Mouse (Mus musculus) midbrain, embryonic 16.5 days (tissue): ENCODE results near the gene Uqcrc2. TPM values are rescaled to one million over a fixed set of nuclear protein-coding genes. Genes with fewer than 3 reads are reported as not detected.

ENCODE experiments used
- ATAC-seq: fragments of 200-750 bp; cut with Nextera tagmentation; 2 replicates; pipeline ENCODE4 v1.8.0; 2017; ENCODE audit warnings: moderate TSS enrichment
- H3K27ac ChIP-seq: fragments of 300-500 bp; sonication (generic); 2 replicates; pipeline ENCODE4 v1.5.1; 2014; ENCODE audit warnings: mild to moderate bottlenecking, low read length, mixed read lengths
- H3K27me3 ChIP-seq: fragments of 300-500 bp; sonication (generic); 2 replicates; pipeline ENCODE4 v1.6.1; 2014; ENCODE audit warnings: low read depth, low read length, mixed read lengths; ENCODE audit not compliant: control insufficient read depth, insufficient read depth
- H3K36me3 ChIP-seq: fragments of 300-500 bp; sonication (generic); 2 replicates; pipeline ENCODE4 v1.6.1; 2014; ENCODE audit warnings: mild to moderate bottlenecking, low read length, moderate library complexity, mixed read lengths; ENCODE audit not compliant: control insufficient read depth, insufficient read depth
- H3K4me1 ChIP-seq: fragments of 300-500 bp; sonication (generic); 2 replicates; pipeline ENCODE4 v1.6.1; 2014; ENCODE audit warnings: mild to moderate bottlenecking, low read length, mixed read lengths; ENCODE audit not compliant: control insufficient read depth, insufficient read depth
- H3K4me2 ChIP-seq: fragments of 300-500 bp; sonication (generic); 2 replicates; pipeline ENCODE4 v1.6.1; 2014; ENCODE audit warnings: mild to moderate bottlenecking, low read length, mixed read lengths
- H3K4me3 ChIP-seq: fragments of 300-500 bp; sonication (generic); 2 replicates; pipeline ENCODE4 v1.5.1; 2014; ENCODE audit warnings: low read depth, mild to moderate bottlenecking, low read length, moderate library complexity, mixed read lengths
- H3K9ac ChIP-seq: fragments of 300-500 bp; sonication (generic); 2 replicates; pipeline ENCODE4 v1.6.1; 2014; ENCODE audit warnings: low read depth, low read length, mixed read lengths
- H3K9me3 ChIP-seq: fragments of 300-500 bp; sonication (generic); replicated peaks from 2 replicates; pipeline ENCODE4 v1.6.1; 2014; ENCODE audit warnings: mild to moderate bottlenecking, low read length, mixed read lengths; ENCODE audit not compliant: control insufficient read depth, poor library complexity, severe bottlenecking
- WGBS: fragments of 180-500 bp; shearing (Covaris S2); extraction: QIAGEN DNeasy Blood & Tissue Kit; methylation state at CpG from one replicate; pipeline ENCODE4 v1.1.7; 2014; 5-methylcytosine and 5-hydroxymethylcytosine counted together
- polyA plus RNA-seq: library from polyadenylated mRNA; unstranded; fragments of >200 nt; fragmentation: Nextera tagmentation; extraction: Ambion mirVana; gene quantifications from 2 replicates; pipeline ENCODE4 v1.2.1, GENCODE M21; 2015

Gene Uqcrc2
- polyA plus RNA-seq: 222 and 235 TPM in 2 replicates

- peaks cover 16% of the 10 kb centered on the region for H3K4me1 ChIP-seq
- H3K27me3 ChIP-seq: no peaks in the 10 kb centered on the region
- ATAC-seq: peak; percentile 100
- H3K4me2 ChIP-seq: peak within 1 kb of the TSS; percentile 78
- H3K4me3 ChIP-seq: peak within 1 kb of the TSS; percentile 75
- WGBS: under 1% methylated on average over 45 of the region's 45 CpGs
- peak within 1 kb of the TSS; percentile 89 for H3K27ac ChIP-seq
- no peaks in the 10 kb centered on the region for H3K9me3 ChIP-seq
- peak within 1 kb of the TSS; percentile 90 for H3K9ac ChIP-seq
- peaks cover 3% of the 10 kb centered on the region; the same call in 1 of the 2 replicates for H3K36me3 ChIP-seq
Measured at GRCm38 (mm10) chr7:120634711-120635361, at the start of gene Uqcrc2. Uqcrc2 (plus strand) TSS chr7:120635176.

DNA sequence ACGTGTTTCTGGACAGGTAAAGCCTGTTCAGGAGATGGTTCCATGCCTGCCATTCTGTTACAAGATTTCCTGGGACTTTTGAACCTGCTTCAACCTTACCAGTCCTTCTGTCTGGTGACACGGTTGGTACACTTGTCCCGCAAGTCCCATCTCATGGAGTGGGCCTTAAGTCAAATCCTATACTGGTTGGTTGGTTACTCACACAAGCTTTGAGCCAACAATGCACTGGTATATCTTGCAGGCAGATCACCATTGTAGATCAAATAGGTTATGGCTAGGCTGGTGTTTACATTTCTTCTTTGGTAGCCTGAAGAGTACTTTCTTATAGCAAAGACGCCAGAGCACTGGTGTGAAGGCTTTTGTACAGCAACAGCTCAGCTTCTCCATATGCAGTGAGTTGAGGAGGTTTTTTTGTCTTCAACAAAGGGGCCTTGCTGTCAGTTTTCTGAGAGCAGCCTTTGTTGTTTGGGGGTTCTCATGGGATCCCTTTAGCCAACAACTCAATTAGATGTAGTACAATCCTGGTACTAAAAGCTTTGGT, 37.7 kb upstream of the Uqcrc2 start:
- peaks cover 6% of the 10 kb centered on the region; the same call in 1 of the 2 replicates for H3K4me1 ChIP-seq
- H3K27ac ChIP-seq: peak overlapping the region; percentile 79
- peak overlapping the region; percentile 77 for H3K4me2 ChIP-seq
- no peaks in the 10 kb centered on the region; the same call in 1 of the 2 replicates for H3K27me3 ChIP-seq
- peak; percentile 52 for ATAC-seq
- peak overlapping the region; percentile 47 for H3K4me3 ChIP-seq
- H3K36me3 ChIP-seq: no peaks in the 10 kb centered on the region
- peak overlapping the region; percentile 78 for H3K9ac ChIP-seq
- 67% methylated on average over 4 of the region's 4 CpGs for WGBS
- no peaks in the 10 kb centered on the region for H3K9me3 ChIP-seq

DNA sequence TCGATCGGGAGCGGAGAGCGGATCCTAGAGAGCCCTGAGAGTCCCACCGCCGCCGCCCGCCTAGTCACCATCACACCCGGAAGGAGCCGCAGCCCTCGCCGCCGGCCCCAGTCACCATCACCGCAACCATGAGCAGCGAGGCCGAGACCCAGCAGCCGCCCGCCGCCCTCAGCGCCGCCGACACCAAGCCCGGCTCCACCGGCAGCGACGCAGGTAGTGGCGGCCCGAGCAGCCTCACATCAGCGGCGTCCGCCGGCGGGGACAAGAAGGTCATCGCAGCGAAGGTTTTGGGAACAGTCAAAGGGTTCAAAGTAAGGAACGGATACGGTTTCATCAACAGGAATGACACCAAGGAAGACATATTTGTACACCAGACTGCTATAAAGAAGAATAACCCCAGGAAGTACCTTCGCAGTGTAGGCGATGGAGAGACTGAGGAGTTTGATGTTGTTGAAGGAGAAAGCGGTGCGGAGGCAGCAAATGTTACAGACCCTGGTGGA, 37.2 kb upstream of the Uqcrc2 start:
- Histone ChIP-seq H3K9me3 (no peaks in the 10 kb centered on the region), H3K4me3 (peak overlapping the region; percentile 47), H3K4me1 (peaks cover 6% of the 10 kb centered on the region; the same call in 1 of the 2 replicates), H3K27me3 (no peaks in the 10 kb centered on the region; the same call in 1 of the 2 replicates), H3K27ac (peak overlapping the region; percentile 79), H3K9ac (peak overlapping the region; percentile 78), H3K4me2 (peak overlapping the region; percentile 77), H3K36me3 (no peaks in the 10 kb centered on the region)
- WGBS: 4% methylated on average over 41 of the region's 41 CpGs
- ATAC-seq: peak; percentile 87

- Histone ChIP-seq H3K9ac (no peak overlapping the region), H3K36me3 (no peaks in the 10 kb centered on the region), H3K27me3 (no peaks in the 10 kb centered on the region; the same call in 1 of the 2 replicates), H3K4me3 (peak overlapping the region; percentile 47), H3K4me2 (peak overlapping the region; percentile 77), H3K27ac (no peak overlapping the region), H3K9me3 (no peaks in the 10 kb centered on the region), H3K4me1 (peaks cover 6% of the 10 kb centered on the region; the same call in 1 of the 2 replicates)
- ATAC-seq: no peak
- WGBS: 79% methylated on average over 7 of the region's 7 CpGs
Measured at GRCm38 (mm10) chr7:120598355-120598754, 36.6 kb upstream of the Uqcrc2 start.

DNA sequence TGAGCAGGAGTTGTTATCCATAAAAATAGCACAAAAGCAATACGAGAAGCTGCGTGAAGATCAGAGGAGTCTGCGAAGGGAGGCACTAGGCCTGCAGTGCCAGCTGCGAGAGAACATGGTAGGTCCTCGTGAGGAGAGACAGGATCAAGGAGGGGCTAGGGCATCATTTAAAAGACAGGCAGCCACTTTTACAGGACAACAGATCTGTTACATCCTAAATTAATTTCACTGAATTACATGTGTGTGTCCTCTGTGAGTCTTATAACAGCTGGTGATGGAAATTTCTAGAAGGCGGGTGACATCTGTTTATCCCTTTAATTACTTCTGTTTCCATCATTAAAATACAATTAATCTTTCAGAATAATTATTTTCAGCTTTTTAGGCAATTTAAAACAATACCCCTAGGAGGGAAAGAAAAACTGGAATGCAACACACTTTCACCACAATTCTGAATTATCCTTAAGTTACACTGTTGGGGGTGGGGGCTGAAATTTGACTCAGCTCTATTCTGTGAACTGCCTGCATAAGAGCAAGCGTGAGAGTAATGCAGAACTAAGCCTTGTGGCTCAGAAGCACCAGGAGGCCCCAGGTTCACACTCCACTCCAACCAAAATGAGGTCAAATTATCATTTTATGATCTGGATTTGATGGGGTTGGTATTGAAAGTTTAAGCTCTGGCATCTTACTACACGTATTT, 14.8 kb upstream of the Uqcrc2 start:
- no peaks in the 10 kb centered on the region for H3K27me3 ChIP-seq
- H3K4me3 ChIP-seq: no peak overlapping the region
- H3K27ac ChIP-seq: no peak overlapping the region
- H3K9me3 ChIP-seq: no peaks in the 10 kb centered on the region
- 71% methylated on average over 8 of the region's 8 CpGs for WGBS
- H3K4me1 ChIP-seq: no peaks in the 10 kb centered on the region
- H3K36me3 ChIP-seq: no peaks in the 10 kb centered on the region
- H3K4me2 ChIP-seq: no peak overlapping the region
- no peak overlapping the region for H3K9ac ChIP-seq
- no peak for ATAC-seq

DNA sequence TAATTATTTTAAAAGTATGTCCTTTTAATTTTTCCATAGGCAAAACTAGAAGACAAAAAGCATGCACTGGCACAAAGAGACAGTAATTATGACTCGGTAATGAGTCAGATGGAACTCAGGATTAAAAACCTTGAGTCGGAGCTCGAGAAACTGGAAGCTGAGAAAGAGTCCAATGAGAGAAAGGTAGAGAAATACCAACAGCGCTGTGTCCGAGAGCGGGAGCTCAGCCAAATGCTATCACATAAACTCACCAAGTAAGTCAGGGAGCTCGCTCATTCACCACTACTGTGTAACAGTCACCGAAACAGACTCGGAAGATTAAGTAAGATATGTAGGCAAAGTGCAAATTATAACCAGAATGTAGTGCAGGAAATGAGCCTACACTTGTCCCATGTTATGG, 14.1 kb upstream of the Uqcrc2 start:
- H3K9ac ChIP-seq: no peak overlapping the region
- no peak overlapping the region for H3K27ac ChIP-seq
- H3K4me2 ChIP-seq: no peak overlapping the region
- 92% methylated on average over 9 of the region's 9 CpGs for WGBS
- no peaks in the 10 kb centered on the region for H3K27me3 ChIP-seq
- H3K9me3 ChIP-seq: no peaks in the 10 kb centered on the region
- H3K4me1 ChIP-seq: no peaks in the 10 kb centered on the region
- H3K4me3 ChIP-seq: no peak overlapping the region
- no peaks in the 10 kb centered on the region for H3K36me3 ChIP-seq
- ATAC-seq: no peak

GRCm38 (mm10) chr7:120632518-120632917, 2.5 kb upstream of the Uqcrc2 start:
- no peaks in the 10 kb centered on the region for H3K9me3 ChIP-seq
- H3K4me3 ChIP-seq: no peak overlapping the region
- peaks cover 16% of the 10 kb centered on the region for H3K4me1 ChIP-seq
- H3K27ac ChIP-seq: no peak overlapping the region
- 69% methylated on average over 1 of the region's 1 CpGs for WGBS
- ATAC-seq: no peak
- H3K36me3 ChIP-seq: no peaks in the 10 kb centered on the region
- H3K27me3 ChIP-seq: no peaks in the 10 kb centered on the region
- no peak overlapping the region for H3K4me2 ChIP-seq
- no peak overlapping the region for H3K9ac ChIP-seq

DNA sequence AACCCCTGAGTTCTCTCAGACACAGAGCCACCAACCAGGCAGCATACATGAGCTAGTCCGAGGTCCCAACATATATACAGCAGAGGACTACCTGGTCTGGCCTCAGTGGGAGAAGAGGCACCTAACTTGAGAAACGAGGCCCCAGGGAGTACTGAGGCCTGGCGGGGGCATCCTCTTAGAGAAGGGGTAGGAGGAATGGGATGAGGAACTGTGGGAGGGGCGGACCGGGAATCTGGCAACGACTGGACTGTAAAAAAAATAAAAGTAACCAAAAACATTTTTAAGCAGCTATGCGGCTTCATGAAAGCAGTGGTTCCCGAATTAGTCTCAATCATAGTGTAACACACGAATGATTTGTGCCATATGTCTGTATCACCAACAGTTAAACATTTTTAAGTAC, 675 bp upstream of the Uqcrc2 start:
- peak; percentile 23; the same call in 1 of the 2 replicates for ATAC-seq
- H3K27ac ChIP-seq: peak overlapping the region; percentile 89

More for the DNA sequence above, 675 bp upstream of the Uqcrc2 start:
- Histone ChIP-seq H3K27me3 (no peaks in the 10 kb centered on the region), H3K4me1 (peaks cover 16% of the 10 kb centered on the region), H3K4me2 (peak overlapping the region; percentile 75), H3K4me3 (peak overlapping the region; percentile 75), H3K9ac (peak overlapping the region; percentile 90), H3K36me3 (peaks cover 3% of the 10 kb centered on the region; the same call in 1 of the 2 replicates), H3K9me3 (no peaks in the 10 kb centered on the region)
- 9% methylated on average over 9 of the region's 9 CpGs for WGBS
